Mouse (Mus musculus): ENCODE data around the gene Ppa2. TPM values are rescaled to one million over a fixed set of nuclear protein-coding genes. Genes with fewer than 3 reads are reported as not detected.

The Ppa2 gene
- total RNA-seq, 2 experiments from 2014 or later = 43.7 to 59.7 TPM

- TF ChIP-seq CTCF (IDR thresholded peaks at IDR 0.05) = no peak
- no peak for DNase-seq
- intact Hi-C loops (cut with DNase I) = no loop called here
Observed at GRCm38 (mm10) chr3:133414747-133415146, 104.8 kb downstream of the Ppa2 start.

GRCm38 (mm10) chr3:133423073-133423472 is 113.2 kb downstream of the Ppa2 start:
- intact Hi-C loops (cut with DNase I) = no loop called here
- Histone ChIP-seq H3K27ac (no peak overlapping the region), H3K4me3 (no peak overlapping the region)
- DNase-seq = no peak
- no peak for TF ChIP-seq CTCF (IDR thresholded peaks at IDR 0.05)

More at GRCm38 (mm10) chr3:133414747-133415146, 104.8 kb downstream of the Ppa2 start:
- Histone ChIP-seq H3K27ac (no peak overlapping the region), H3K4me3 (no peak overlapping the region)

Other genes with a start within 250 kb of the Ppa2 start
- gene Ints12, start 218.3 kb upstream of the Ppa2 start, total RNA-seq (2021) = 1 to 10 TPM; 7.4 to 7.5 TPM
- gene Gstcd, start 218.1 kb upstream of the Ppa2 start, total RNA-seq (2021) = 1 to 10 TPM; 2.2 to 3.0 TPM
- gene Arhgef38, start 75.2 kb upstream of the Ppa2 start, total RNA-seq (2021) = not detected
- gene Tet2, start 235.0 kb downstream of the Ppa2 start, total RNA-seq (2021) = 10 to 100 TPM; 16.4 to 29.2 TPM